In genomic region chr1:184447911-184448310, GRCm38 (mm10) we compare ENCODE assay signal across 8 mouse cellular contexts.
A peak's percentile ranks its signal among the peaks of the same experiment; 100 is the strongest.
DNase-seq lines count a peak whose midpoint lies in the region; ATAC-seq lines count a peak whose summit lies in the region.

No protein-coding gene starts in this region.

- H3K4me1 ChIP-seq in forebrain, embryonic 10.5 days, result no peaks in the 10 kb centered on the region
- no peaks in the 10 kb centered on the region; the same call in 1 of the 2 replicates for H3K4me1 ChIP-seq in forebrain, embryonic 16.5 days (replicated peaks; ENCODE audit: control insufficient read depth, insufficient read depth, low read length)

- intact Hi-C loops in gastrocnemius, postnatal 14 days (cut with DNase I; ENCODE audit: low total_unique reads), result loop anchor here (10.0 kb wide), 1 partner anchor 183 kb away; no protein-coding TSS in a partner anchor

- peaks cover 4% of the 10 kb centered on the region; the same call in 1 of the 2 replicates for H3K27me3 ChIP-seq in forebrain, embryonic 10.5 days (ENCODE audit: poor library complexity, severe bottlenecking)
- H3K27me3 ChIP-seq in forebrain, embryonic 16.5 days (replicated peaks; ENCODE audit: control insufficient read depth, insufficient read depth, low read length), result no peaks in the 10 kb centered on the region

- no peak overlapping the region for H3K4me2 ChIP-seq in forebrain, embryonic 16.5 days (ENCODE audit: low read length)

- H3K4me3 ChIP-seq in forebrain, embryonic 10.5 days, result no peak overlapping the region
- no peak overlapping the region for H3K4me3 ChIP-seq in forebrain, embryonic 16.5 days (replicated peaks; ENCODE audit: low read length)

- no peaks in the 10 kb centered on the region for H3K36me3 ChIP-seq in forebrain, embryonic 10.5 days (replicated peaks)
- no peaks in the 10 kb centered on the region for H3K36me3 ChIP-seq in forebrain, embryonic 16.5 days (ENCODE audit: control insufficient read depth, insufficient read depth)

- 54% methylated on average over 7 of the region's 7 CpGs for WGBS in forebrain, embryonic 10.5 days
- WGBS in forebrain, embryonic 16.5 days, result 47% methylated on average over 7 of the region's 7 CpGs

- H3K27ac ChIP-seq in forebrain, embryonic 10.5 days, result no peak overlapping the region
- no peak overlapping the region for H3K27ac ChIP-seq in forebrain, embryonic 16.5 days (ENCODE audit: low read length)

- ATAC-seq in forebrain, embryonic 16.5 days, result no peak

- no peak overlapping the region for H3K9ac ChIP-seq in forebrain, embryonic 16.5 days (replicated peaks; ENCODE audit: low read depth, low read length)

- DNase-seq in forebrain, embryonic 10.5 days (ENCODE audit: extremely low spot score, low spot score), result peak; percentile 63
- peak; percentile 90 for DNase-seq in NIH3T3 (ENCODE audit: low read depth)
- DNase-seq in cerebellum, adult 9-11 months, result peak; percentile 22
- peak; percentile 89 for DNase-seq in gastrocnemius, postnatal 14 days
- peak; percentile 69 to 74 for DNase-seq in layer of hippocampus, postnatal 10 days (ENCODE audit: low spot score in 2 of 2)
- peak; percentile 90 for DNase-seq in lung, postnatal 36 days
- DNase-seq in spleen, postnatal 10 days (ENCODE audit: low spot score in 2 of 2), result peak; percentile 68 to 83

- H3K9me3 ChIP-seq in forebrain, embryonic 10.5 days, result no peaks in the 10 kb centered on the region
- H3K9me3 ChIP-seq in forebrain, embryonic 16.5 days (ENCODE audit: control insufficient read depth, low read length), result no peaks in the 10 kb centered on the region

Comparison
In these comparisons a context has a peak if more than half of its experiments do, and no peak if none do; other contexts are left out.
1. DNase-seq: peak in every context shown above with its lines; median percentile 90 in NIH3T3; 90 in lung, postnatal 36 days; 89 in gastrocnemius, postnatal 14 days; 76 in spleen, postnatal 10 days; 72 in layer of hippocampus, postnatal 10 days; 63 in forebrain, embryonic 10.5 days; 22 in cerebellum, adult 9-11 months.